Mouse (Mus musculus) kidney, postnatal 0 days (tissue): Measurements from ENCODE around the gene Shcbp1l. TPM values are rescaled to one million over a fixed set of nuclear protein-coding genes. Genes with fewer than 3 reads are reported as not detected.
"Not testable (repeated sequence)": the region's sequence is repeated elsewhere in the genome, so short reads cannot be mapped to it uniquely, and the experiment has no call there.

Experiments
- ATAC-seq: fragments of 200-750 bp; cut with Nextera tagmentation; replicated peaks from 2 replicates; pipeline ENCODE4 v1.8.0; 2017; ENCODE audit warnings: low read depth, moderate number of reproducible peaks, moderate TSS enrichment, moderate library complexity; ENCODE audit not compliant: low FRiP score
- DNase-seq: peaks from one replicate; pipeline ENCODE4 v3.0.0-alpha.2; 2016; ENCODE audit warnings: low spot score
- H3K27ac ChIP-seq: fragments of 300-500 bp; sonication (generic); 2 replicates; pipeline ENCODE4 v1.5.1; 2014; ENCODE audit warnings: mild to moderate bottlenecking
- H3K27me3 ChIP-seq: fragments of 300-500 bp; sonication (generic); 2 replicates; pipeline ENCODE4 v1.6.1; 2014; ENCODE audit warnings: low read length, mixed read lengths; ENCODE audit not compliant: insufficient read depth
- H3K36me3 ChIP-seq: fragments of 300-500 bp; sonication (generic); 2 replicates; pipeline ENCODE4 v1.6.1; 2014; ENCODE audit warnings: low read length, mixed read lengths; ENCODE audit not compliant: insufficient read depth
- H3K4me1 ChIP-seq: fragments of 300-500 bp; sonication (generic); replicated peaks from 2 replicates; pipeline ENCODE4 v1.6.1; 2014; ENCODE audit warnings: antibody characterized with exemption, low read length, mixed read lengths; ENCODE audit not compliant: insufficient read depth
- H3K4me2 ChIP-seq: fragments of 300-500 bp; sonication (generic); 2 replicates; pipeline ENCODE4 v1.6.1; 2014; ENCODE audit warnings: mild to moderate bottlenecking, low read length, moderate library complexity, mixed read lengths
- H3K4me3 ChIP-seq: fragments of 300-500 bp; sonication (generic); replicated peaks from 2 replicates; pipeline ENCODE4 v1.5.1; 2014; ENCODE audit warnings: low read depth, low read length
- H3K9ac ChIP-seq: fragments of 300-500 bp; sonication (generic); 2 replicates; pipeline ENCODE4 v1.6.1; 2014; ENCODE audit warnings: low read depth, low read length
- H3K9me3 ChIP-seq: fragments of 300-500 bp; sonication (generic); replicated peaks from 2 replicates; pipeline ENCODE4 v1.6.1; 2016; ENCODE audit warnings: low read length, inconsistent platforms, mixed read lengths
- CTCF ChIP-seq: IDR thresholded peaks from 2 replicates; pipeline ENCODE4 v1.5.1; 2016; ENCODE audit warnings: antibody characterized with exemption, low read depth, mild to moderate bottlenecking, moderate library complexity
- WGBS: fragments of 180-500 bp; shearing (Covaris S2); extraction: QIAGEN DNeasy Blood & Tissue Kit; methylation state at CpG from one replicate; pipeline ENCODE4 v1.1.7; 2014; 5-methylcytosine and 5-hydroxymethylcytosine counted together
- polyA plus RNA-seq: library from polyadenylated mRNA; unstranded; fragments of >200 nt; fragmentation: Nextera tagmentation; extraction: Ambion mirVana; gene quantifications from 2 replicates; pipeline ENCODE4 v1.2.1, GENCODE M21; 2015

Shcbp1l gene
- polyA plus RNA-seq, 1 experiment from 2014 or later = 0.39 TPM

DNA sequence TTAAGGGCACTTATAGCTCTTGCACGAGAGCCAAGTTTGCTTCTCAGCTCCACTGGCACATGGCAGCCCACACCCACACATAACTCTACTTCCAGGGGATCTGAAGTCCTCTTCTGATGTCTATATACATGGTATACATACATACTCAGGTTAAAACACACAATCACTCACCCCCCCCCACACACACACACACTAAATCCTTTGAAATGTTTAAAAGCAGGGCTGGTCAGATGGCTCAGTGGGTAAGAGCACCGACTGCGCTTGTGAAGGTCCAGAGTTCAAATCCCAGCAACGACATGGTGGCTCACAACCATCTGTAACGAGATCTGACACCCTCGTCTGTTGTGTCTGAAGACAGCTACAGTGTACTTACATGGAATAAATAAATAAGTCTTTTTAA is 13.2 kb upstream of the Shcbp1l start:
- Histone ChIP-seq H3K4me1 (no peaks in the 10 kb centered on the region), H3K9me3 (no peaks in the 10 kb centered on the region), H3K27ac (no peak overlapping the region), H3K9ac (no peak overlapping the region), H3K4me3 (no peak overlapping the region), H3K36me3 (no peaks in the 10 kb centered on the region), H3K27me3 (no peaks in the 10 kb centered on the region), H3K4me2 (no peak overlapping the region)
- no peak for ATAC-seq
- TF ChIP-seq CTCF = no peak
- WGBS = 84% methylated on average over 6 of the region's 6 CpGs
- no peak for DNase-seq

DNA sequence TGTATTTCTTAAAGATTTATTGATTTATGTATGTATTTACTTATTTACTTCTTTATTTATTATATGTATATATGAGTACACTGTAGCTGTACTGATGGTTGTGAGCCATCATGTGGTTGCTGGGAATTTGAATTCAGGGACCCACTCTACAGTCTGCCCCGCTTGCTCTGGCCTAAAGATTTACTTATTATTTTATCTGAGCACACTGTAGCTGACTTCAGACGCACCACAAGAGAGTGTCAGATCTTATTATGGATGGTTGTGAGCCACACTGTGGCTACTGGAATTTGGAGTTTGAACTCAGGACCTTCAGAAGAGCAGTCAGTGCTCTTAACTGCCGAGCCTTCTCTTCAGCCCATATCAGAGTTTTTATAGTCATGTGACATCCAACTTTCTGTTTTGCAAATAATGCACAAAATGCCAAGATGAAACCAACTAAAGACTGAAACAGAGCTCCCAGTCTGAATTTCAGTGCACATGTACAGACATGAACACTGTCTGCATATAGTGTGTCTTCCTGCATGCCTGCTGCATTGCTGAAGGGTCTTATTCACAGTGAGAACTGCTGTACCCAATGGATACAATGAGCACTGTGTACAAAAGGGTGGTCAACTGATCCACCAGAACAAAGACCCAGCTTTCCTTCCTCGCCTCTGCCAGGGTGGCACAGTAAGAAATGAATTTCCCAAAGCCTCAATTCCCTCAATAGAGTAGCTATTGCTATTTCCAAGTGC is 12.1 kb upstream of the Shcbp1l start:
- not testable (repeated sequence) for H3K27me3 ChIP-seq, ATAC-seq, H3K36me3 ChIP-seq, H3K4me3 ChIP-seq, H3K9me3 ChIP-seq, H3K4me1 ChIP-seq, H3K4me2 ChIP-seq, H3K27ac ChIP-seq, H3K9ac ChIP-seq, DNase-seq
- 89% methylated on average over 2 of the region's 4 CpGs for WGBS

DNA sequence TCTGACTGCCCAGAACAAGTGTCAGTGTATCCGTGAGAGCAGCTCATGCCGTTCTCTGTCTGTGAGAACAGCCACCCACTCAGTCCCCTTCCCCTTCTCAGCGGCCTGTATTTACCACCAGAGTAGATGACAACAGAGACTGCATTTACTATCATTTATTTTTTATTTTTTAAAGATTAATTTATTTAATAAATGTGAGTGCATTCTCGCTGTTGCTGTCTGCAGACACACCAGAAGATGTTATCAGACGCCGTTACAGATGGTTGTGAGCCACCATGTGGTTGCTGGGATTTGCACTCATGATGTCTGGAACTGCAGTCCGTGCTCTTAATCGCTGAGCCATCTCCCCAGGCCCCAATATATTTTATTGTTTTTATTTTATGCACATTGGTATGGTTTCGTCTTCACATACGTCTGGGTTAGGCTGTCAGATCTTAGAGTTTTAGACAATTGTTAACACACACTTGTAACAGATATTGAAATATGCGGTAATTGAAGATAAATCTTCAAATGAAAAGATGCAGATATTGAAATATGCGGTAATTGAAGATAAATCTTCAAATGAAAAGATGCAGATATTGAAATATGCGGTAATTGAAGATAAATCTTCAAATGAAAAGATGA is 11.5 kb upstream of the Shcbp1l start:
- not testable (repeated sequence) for H3K9me3 ChIP-seq, H3K9ac ChIP-seq, H3K4me3 ChIP-seq, H3K27ac ChIP-seq, H3K4me2 ChIP-seq, ATAC-seq, H3K27me3 ChIP-seq, DNase-seq, H3K4me1 ChIP-seq, H3K36me3 ChIP-seq
- 81% methylated on average over 13 of the region's 13 CpGs for WGBS

DNA sequence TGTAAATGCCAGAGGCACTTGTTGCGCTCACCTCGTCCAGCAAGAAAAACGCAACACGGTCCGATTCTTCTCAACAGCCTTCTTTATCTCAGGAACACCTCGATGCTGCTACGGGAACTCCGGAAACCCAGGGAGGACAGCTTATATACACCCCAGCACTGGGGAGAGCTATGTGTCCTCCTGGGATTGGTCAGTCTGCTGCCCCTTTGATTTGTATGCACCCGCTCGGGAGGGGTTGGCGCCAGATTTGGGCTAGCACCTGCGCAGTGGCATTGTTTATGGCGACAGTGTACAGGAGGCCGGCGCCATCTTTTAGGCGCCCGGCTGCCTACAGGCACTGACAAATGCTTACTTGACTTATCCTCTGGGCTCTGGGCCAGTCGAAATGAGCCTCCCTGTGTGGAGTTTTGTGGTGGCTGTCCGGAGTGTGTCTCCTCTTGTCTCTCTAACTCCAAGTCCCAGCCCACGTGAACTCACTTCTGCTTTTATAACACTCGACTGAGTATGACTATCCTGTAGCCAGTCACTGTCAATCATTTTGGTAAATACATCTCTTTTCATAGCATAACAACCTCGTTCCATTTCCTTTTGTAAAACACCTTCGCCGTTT is 10.7 kb upstream of the Shcbp1l start:
- DNase-seq, H3K27me3 ChIP-seq, H3K4me3 ChIP-seq, H3K4me1 ChIP-seq, H3K9ac ChIP-seq, H3K4me2 ChIP-seq, H3K36me3 ChIP-seq, ATAC-seq, H3K9me3 ChIP-seq, H3K27ac ChIP-seq: not testable (repeated sequence)
- 88% methylated on average over 24 of the region's 24 CpGs for WGBS

DNA sequence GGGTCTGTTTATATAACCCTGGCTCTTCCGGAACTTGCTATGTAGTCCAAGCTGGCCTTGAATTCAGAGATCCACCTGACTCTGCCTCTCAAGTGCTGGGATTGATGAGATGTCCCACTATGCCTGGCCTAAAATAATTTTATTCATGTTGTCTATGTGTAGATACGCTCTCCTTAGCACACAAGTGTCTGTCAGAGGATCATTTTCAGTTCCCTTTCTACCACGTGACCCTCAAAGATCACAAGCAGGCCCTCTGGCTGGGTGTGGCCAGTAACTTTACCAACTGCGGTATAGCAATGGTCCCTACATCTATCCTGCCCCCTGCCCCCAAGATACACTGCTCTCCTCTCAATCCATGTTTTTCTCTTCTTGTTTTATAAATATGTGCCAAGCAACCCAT is 10.0 kb upstream of the Shcbp1l start:
- H3K4me2 ChIP-seq = no peak overlapping the region
- WGBS = 86% methylated on average over 4 of the region's 4 CpGs
- no peak overlapping the region for H3K27ac ChIP-seq
- no peaks in the 10 kb centered on the region for H3K36me3 ChIP-seq
- no peak overlapping the region for H3K4me3 ChIP-seq
- H3K9me3 ChIP-seq = no peaks in the 10 kb centered on the region
- H3K4me1 ChIP-seq = no peaks in the 10 kb centered on the region
- no peak for DNase-seq
- TF ChIP-seq CTCF = no peak
- ATAC-seq = no peak
- H3K9ac ChIP-seq = no peak overlapping the region
- H3K27me3 ChIP-seq = no peaks in the 10 kb centered on the region

DNA sequence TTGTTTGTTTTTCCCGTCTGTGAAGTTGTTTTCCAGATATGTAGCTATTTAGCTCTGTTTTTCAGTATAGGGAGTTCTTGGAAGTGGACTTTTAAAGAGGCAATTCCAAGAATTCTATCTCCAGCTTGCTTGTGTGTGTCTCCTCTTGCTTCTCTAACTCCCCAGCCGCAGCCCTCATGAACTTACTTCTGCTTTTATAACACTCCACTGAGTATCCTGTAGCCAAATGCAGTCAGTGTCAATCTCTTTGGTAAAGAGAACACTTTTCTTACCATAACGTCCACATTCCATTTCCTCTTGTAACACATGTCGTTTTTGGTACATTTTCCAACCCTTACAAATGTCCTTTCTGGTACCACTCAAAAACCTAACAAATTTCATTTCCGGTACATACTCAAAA is 9.2 kb upstream of the Shcbp1l start:
- not testable (repeated sequence) for H3K27ac ChIP-seq, ATAC-seq
- WGBS = 64% methylated on average over 2 of the region's 5 CpGs

DNA sequence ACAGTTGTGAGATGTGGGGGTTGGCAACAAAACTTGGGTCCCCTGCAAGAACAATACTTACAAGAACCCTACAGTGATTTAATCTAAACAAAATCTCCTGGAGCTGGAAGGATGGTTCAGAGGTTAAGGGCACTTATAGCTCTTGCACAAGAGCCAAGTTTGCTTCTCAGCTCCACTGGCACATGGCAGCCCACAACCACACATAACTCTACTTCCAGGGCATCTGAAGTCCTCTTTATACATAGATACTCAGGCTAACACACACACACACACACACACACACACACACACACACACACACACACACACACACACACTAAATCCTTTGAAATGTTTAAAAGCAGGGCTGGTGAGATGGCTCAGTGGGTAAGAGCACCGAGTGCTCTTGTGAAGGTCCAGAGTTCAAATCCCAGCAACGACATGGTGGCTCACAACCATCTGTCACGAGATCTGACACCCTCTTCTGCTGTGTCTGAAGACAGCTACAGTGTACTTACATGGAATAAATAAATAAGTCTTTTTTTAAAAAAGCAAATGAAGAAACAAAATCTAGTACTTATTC is 8.6 kb upstream of the Shcbp1l start:
- H3K36me3 ChIP-seq, H3K4me1 ChIP-seq, DNase-seq, H3K27ac ChIP-seq, H3K9ac ChIP-seq, H3K4me2 ChIP-seq, H3K27me3 ChIP-seq, ATAC-seq, H3K4me3 ChIP-seq, H3K9me3 ChIP-seq: not testable (repeated sequence)
- WGBS = 80% methylated on average over 3 of the region's 3 CpGs

More for the DNA sequence above, 9.2 kb upstream of the Shcbp1l start:
- H3K36me3 ChIP-seq, DNase-seq, H3K4me2 ChIP-seq, H3K9ac ChIP-seq, H3K9me3 ChIP-seq, H3K4me1 ChIP-seq, H3K4me3 ChIP-seq, H3K27me3 ChIP-seq: not testable (repeated sequence)

DNA sequence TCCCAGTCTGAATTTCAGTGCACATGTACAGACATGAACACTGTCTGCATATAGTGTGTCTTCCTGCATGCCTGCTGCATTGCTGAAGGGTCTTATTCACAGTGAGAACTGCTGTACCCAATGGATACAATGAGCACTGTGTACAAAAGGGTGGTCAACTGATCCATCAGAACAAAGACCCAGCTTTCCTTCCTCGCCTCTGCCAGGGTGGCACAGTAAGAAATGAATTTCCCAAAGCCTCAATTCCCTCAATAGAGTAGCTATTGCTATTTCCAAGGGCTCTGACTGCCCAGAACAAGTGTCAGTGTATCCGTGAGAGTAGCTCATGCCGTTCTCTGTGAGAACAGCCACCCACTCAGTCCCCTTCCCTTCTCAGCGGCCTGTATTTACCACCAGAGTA is 7.2 kb upstream of the Shcbp1l start:
- 79% methylated on average over 4 of the region's 4 CpGs for WGBS

More for the DNA sequence above, 7.2 kb upstream of the Shcbp1l start:
- not testable (repeated sequence) for H3K9me3 ChIP-seq, H3K4me2 ChIP-seq, ATAC-seq, H3K27ac ChIP-seq, H3K4me1 ChIP-seq, H3K4me3 ChIP-seq, H3K36me3 ChIP-seq, DNase-seq, H3K9ac ChIP-seq, H3K27me3 ChIP-seq
